Mouse (Mus musculus) lung, embryonic 16.5 days (tissue): ENCODE results near the gene Cfap44. TPM values are rescaled to one million over a fixed set of nuclear protein-coding genes. Genes with fewer than 3 reads are reported as not detected.

Experiments
- ATAC-seq: fragments of 200-750 bp; cut with Nextera tagmentation; 2 replicates; pipeline ENCODE4 v1.8.0; 2017; ENCODE audit warnings: low read depth, mild to moderate bottlenecking, moderate library complexity
- H3K27ac ChIP-seq: fragments of 300-500 bp; sonication (generic); 2 replicates; pipeline ENCODE4 v1.5.1; 2014; ENCODE audit warnings: mild to moderate bottlenecking, control low read depth, low read length
- H3K27me3 ChIP-seq: fragments of 300-500 bp; sonication (generic); 2 replicates; pipeline ENCODE4 v1.6.1; 2014; ENCODE audit warnings: low read depth, low read length, mixed read lengths; ENCODE audit not compliant: control insufficient read depth, insufficient read depth
- H3K36me3 ChIP-seq: fragments of 300-500 bp; sonication (generic); 2 replicates; pipeline ENCODE4 v1.6.1; 2014; ENCODE audit warnings: low read length; ENCODE audit not compliant: control insufficient read depth, insufficient read depth
- H3K4me1 ChIP-seq: fragments of 300-500 bp; sonication (generic); replicated peaks from 2 replicates; pipeline ENCODE4 v1.6.1; 2014; ENCODE audit warnings: low read length, mixed read lengths; ENCODE audit not compliant: control insufficient read depth, insufficient read depth
- H3K4me2 ChIP-seq: fragments of 300-500 bp; sonication (generic); 2 replicates; pipeline ENCODE4 v1.6.1; 2014; ENCODE audit warnings: low read depth, low read length, control low read depth
- H3K4me3 ChIP-seq: fragments of 300-500 bp; sonication (generic); 2 replicates; pipeline ENCODE4 v1.5.1; 2014; ENCODE audit warnings: mild to moderate bottlenecking, low read length, control low read depth
- H3K9ac ChIP-seq: fragments of 300-500 bp; sonication (generic); 2 replicates; pipeline ENCODE4 v1.6.1; 2014; ENCODE audit warnings: low read length, control low read depth
- H3K9me3 ChIP-seq: fragments of 300-500 bp; sonication (generic); 2 replicates; pipeline ENCODE4 v1.6.1; 2016; ENCODE audit warnings: low read length; ENCODE audit not compliant: control insufficient read depth
- WGBS: fragments of 180-500 bp; shearing (Covaris S2); extraction: QIAGEN DNeasy Blood & Tissue Kit; methylation state at CpG from one replicate; pipeline ENCODE4 v1.1.7; 2014; 5-methylcytosine and 5-hydroxymethylcytosine counted together
- polyA plus RNA-seq: library from polyadenylated mRNA; unstranded; fragments of >200 nt; fragmentation: Nextera tagmentation; extraction: Ambion mirVana; gene quantifications from 2 replicates; pipeline ENCODE4 v1.2.1, GENCODE M21; 2015

The Cfap44 gene
- polyA plus RNA-seq, 1 experiment from 2014 or later, result 1.6 TPM

- no peak overlapping the region for H3K27ac ChIP-seq
- peaks cover 6% of the 10 kb centered on the region; the same call in 1 of the 2 replicates for H3K4me1 ChIP-seq
- 72% methylated on average over 9 of the region's 9 CpGs for WGBS
- H3K36me3 ChIP-seq, result peaks cover 17% of the 10 kb centered on the region
- ATAC-seq, result no peak
- H3K4me2 ChIP-seq, result no peak overlapping the region
- no peaks in the 10 kb centered on the region for H3K27me3 ChIP-seq
- H3K9ac ChIP-seq, result no peak overlapping the region
- no peak overlapping the region for H3K4me3 ChIP-seq
- H3K9me3 ChIP-seq, result no peaks in the 10 kb centered on the region
Observed at GRCm38 (mm10) chr16:44486612-44487011, 92.0 kb downstream of the Cfap44 start.

GRCm38 (mm10) chr16:44487194-44487593 lies 92.6 kb downstream of the Cfap44 start:
- no peaks in the 10 kb centered on the region for H3K27me3 ChIP-seq
- H3K4me1 ChIP-seq, result peaks cover 6% of the 10 kb centered on the region; the same call in 1 of the 2 replicates
- H3K4me3 ChIP-seq, result no peak overlapping the region
- no peak overlapping the region for H3K4me2 ChIP-seq
- H3K9ac ChIP-seq, result no peak overlapping the region
- H3K27ac ChIP-seq, result no peak overlapping the region
- H3K36me3 ChIP-seq, result peaks cover 22% of the 10 kb centered on the region
- 82% methylated on average over 13 of the region's 13 CpGs for WGBS
- no peaks in the 10 kb centered on the region for H3K9me3 ChIP-seq
- no peak for ATAC-seq

GRCm38 (mm10) chr16:44491051-44491450 lies 96.5 kb downstream of the Cfap44 start:
- Histone ChIP-seq H3K36me3 (peaks cover 28% of the 10 kb centered on the region), H3K27me3 (no peaks in the 10 kb centered on the region), H3K4me1 (peaks cover 20% of the 10 kb centered on the region), H3K4me3 (no peak overlapping the region), H3K9ac (no peak overlapping the region), H3K4me2 (no peak overlapping the region), H3K9me3 (no peaks in the 10 kb centered on the region), H3K27ac (no peak overlapping the region)
- 66% methylated on average over 9 of the region's 9 CpGs for WGBS
- no peak for ATAC-seq

- Histone ChIP-seq H3K4me1 (peaks cover 19% of the 10 kb centered on the region), H3K36me3 (peaks cover 30% of the 10 kb centered on the region), H3K27ac (no peak overlapping the region), H3K9ac (no peak overlapping the region), H3K4me3 (no peak overlapping the region), H3K4me2 (no peak overlapping the region), H3K9me3 (no peaks in the 10 kb centered on the region), H3K27me3 (no peaks in the 10 kb centered on the region)
- ATAC-seq, result no peak
- WGBS, result 91% methylated on average over 6 of the region's 6 CpGs
Observed at GRCm38 (mm10) chr16:44492151-44492550, 97.6 kb downstream of the Cfap44 start.

GRCm38 (mm10) chr16:44492706-44493105 lies 98.1 kb downstream of the Cfap44 start:
- Histone ChIP-seq H3K27me3 (no peaks in the 10 kb centered on the region), H3K4me1 (peaks cover 19% of the 10 kb centered on the region), H3K4me2 (no peak overlapping the region), H3K4me3 (no peak overlapping the region), H3K9me3 (no peaks in the 10 kb centered on the region), H3K36me3 (peaks cover 32% of the 10 kb centered on the region), H3K9ac (no peak overlapping the region), H3K27ac (no peak overlapping the region)
- 78% methylated on average over 9 of the region's 9 CpGs for WGBS
- no peak for ATAC-seq

GRCm38 (mm10) chr16:44493868-44494267 lies 99.3 kb downstream of the Cfap44 start:
- H3K4me1 ChIP-seq, result peaks cover 19% of the 10 kb centered on the region
- H3K4me3 ChIP-seq, result no peak overlapping the region
- WGBS, result 29% methylated on average over 6 of the region's 6 CpGs
- no peaks in the 10 kb centered on the region for H3K9me3 ChIP-seq
- peaks cover 34% of the 10 kb centered on the region for H3K36me3 ChIP-seq
- H3K9ac ChIP-seq, result no peak overlapping the region
- no peak overlapping the region for H3K4me2 ChIP-seq
- H3K27me3 ChIP-seq, result no peaks in the 10 kb centered on the region
- peak overlapping the region; percentile 70 for H3K27ac ChIP-seq
- peak; percentile 63 for ATAC-seq

GRCm38 (mm10) chr16:44494441-44495108 lies 100.0 kb downstream of the Cfap44 start:
- H3K27me3 ChIP-seq, result no peaks in the 10 kb centered on the region
- no peaks in the 10 kb centered on the region for H3K9me3 ChIP-seq
- peaks cover 38% of the 10 kb centered on the region for H3K36me3 ChIP-seq
- H3K27ac ChIP-seq, result peak overlapping the region; percentile 70
- H3K9ac ChIP-seq, result no peak overlapping the region
- WGBS, result 42% methylated on average over 8 of the region's 8 CpGs
- no peak overlapping the region for H3K4me2 ChIP-seq
- H3K4me1 ChIP-seq, result peaks cover 19% of the 10 kb centered on the region
- ATAC-seq, result peak; percentile 33; the same call in 1 of the 2 replicates
- no peak overlapping the region for H3K4me3 ChIP-seq

- no peak overlapping the region for H3K4me2 ChIP-seq
- H3K27ac ChIP-seq, result no peak overlapping the region
- no peaks in the 10 kb centered on the region for H3K27me3 ChIP-seq
- no peak overlapping the region for H3K9ac ChIP-seq
- no peak overlapping the region for H3K4me3 ChIP-seq
- H3K4me1 ChIP-seq, result peaks cover 19% of the 10 kb centered on the region
- no peak for ATAC-seq
- peaks cover 33% of the 10 kb centered on the region for H3K36me3 ChIP-seq
- 72% methylated on average over 15 of the region's 15 CpGs for WGBS
- H3K9me3 ChIP-seq, result no peaks in the 10 kb centered on the region
Observed at GRCm38 (mm10) chr16:44496971-44497464, 102.4 kb downstream of the Cfap44 start.

GRCm38 (mm10) chr16:44498447-44498846 lies 103.9 kb downstream of the Cfap44 start:
- Histone ChIP-seq H3K4me2 (no peak overlapping the region), H3K9me3 (no peaks in the 10 kb centered on the region), H3K36me3 (peaks cover 27% of the 10 kb centered on the region), H3K27me3 (no peaks in the 10 kb centered on the region), H3K4me3 (no peak overlapping the region), H3K4me1 (peaks cover 23% of the 10 kb centered on the region), H3K27ac (no peak overlapping the region), H3K9ac (no peak overlapping the region)
- WGBS, result 90% methylated on average over 3 of the region's 3 CpGs
- no peak for ATAC-seq
